Mouse (Mus musculus) common myeloid progenitor, adult 5-6 weeks (primary cell): ENCODE measurements around the gene Gm49369. TPM values are rescaled to one million over a fixed set of nuclear protein-coding genes. Genes with fewer than 3 reads are reported as not detected.

Experiments
- ATAC-seq: replicated peaks from 2 replicates; pipeline ENCODE4 v1.8.0; 2016; ENCODE audit warnings: low read depth, mild to moderate bottlenecking, moderate TSS enrichment, inconsistent platforms; ENCODE audit not compliant: poor library complexity, severe bottlenecking
- total RNA-seq: library from RNA; stranded (forward); fragments of 200-1000, 187-1606 nt; gene quantifications from 2 replicates; pipeline ENCODE4 v1.2.3, GENCODE M21; 2017

Gm49369 gene
- total RNA-seq, 1 experiment from 2014 or later = 58.4 TPM

DNA sequence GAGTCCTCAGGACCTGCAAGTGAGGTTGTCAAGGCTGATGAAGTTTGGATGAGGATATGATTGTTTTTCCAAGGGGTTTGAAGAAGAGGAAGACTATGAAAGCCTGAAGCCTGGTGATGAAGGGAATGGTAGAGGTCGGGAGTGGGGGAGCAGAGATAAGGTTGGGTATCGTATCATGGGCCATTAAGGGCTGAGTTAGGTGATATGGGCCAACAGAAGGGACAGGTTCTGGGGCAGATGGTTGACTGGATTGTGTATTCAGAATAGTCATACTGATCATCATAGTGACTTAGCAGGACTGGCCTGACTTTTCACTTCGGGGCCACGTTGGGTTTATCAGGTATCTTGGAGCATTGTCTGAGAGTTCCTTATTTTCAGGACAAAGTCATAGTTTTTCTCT is 13.0 kb upstream of the Gm49369 start:
- no peak for ATAC-seq

DNA sequence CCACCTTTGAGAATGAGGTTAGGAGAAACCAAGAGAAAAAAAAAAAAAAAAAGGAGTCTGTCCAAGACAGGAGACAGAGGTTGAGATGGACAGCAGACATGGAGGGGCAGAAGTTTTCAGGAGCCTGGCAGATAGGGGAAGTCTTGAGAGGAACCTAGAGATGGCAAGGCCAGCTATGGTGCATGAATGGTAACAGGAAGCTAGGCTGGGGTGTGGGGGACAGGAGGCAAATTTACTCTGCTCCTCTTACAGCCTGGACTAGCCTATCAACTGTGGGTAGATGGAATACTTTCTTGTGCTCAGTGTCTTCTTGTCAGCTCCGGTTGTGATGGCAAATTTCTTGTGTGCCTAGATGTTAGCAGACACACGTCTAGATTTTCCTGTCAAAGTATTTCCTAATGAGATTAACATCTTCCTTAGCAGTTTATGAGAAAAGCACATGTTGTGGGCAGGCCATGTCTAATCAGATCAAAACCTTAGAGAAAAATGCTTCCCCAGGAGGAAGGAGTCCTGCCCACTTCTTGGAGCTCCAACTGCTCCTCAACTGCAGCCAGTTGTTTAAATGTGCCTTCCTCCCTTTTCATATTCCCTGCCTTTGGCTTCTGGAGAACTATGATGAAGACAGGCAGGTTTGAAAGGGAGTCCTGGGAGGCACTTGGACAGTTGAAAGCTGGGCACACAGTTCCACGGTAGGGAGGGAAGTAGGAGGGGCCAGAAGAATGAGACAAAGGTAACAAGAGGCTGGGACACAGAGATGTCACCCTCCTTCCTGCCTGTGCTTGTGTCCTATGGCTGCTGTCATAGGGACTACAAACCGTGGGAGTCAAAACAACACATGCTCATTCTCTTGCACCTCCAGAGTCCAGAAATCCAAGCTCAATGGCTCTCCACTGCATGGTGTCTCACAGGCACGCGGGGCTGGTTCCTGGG is 12.1 kb upstream of the Gm49369 start:
- ATAC-seq = peak; percentile 28

DNA sequence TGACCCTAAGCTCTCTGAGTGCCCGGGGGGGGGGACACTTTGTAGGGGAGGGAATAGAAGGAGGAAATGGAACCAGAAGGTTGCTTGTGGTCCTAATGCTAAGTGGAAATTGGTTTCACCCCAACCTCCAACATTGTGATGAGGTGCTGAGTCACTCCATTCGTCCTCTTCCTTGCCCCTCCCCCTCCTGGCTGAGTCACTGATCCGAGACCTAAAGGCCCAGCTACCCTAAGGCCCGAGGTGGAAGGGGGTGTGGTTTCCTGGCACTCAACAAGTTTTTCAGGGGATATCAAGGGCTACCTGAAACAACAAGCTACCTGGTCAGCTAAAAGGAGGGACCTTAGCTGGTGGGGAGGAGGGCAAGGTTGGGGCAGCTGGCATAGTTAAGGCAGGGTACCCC is 10.7 kb upstream of the Gm49369 start:
- ATAC-seq = peak; percentile 49

DNA sequence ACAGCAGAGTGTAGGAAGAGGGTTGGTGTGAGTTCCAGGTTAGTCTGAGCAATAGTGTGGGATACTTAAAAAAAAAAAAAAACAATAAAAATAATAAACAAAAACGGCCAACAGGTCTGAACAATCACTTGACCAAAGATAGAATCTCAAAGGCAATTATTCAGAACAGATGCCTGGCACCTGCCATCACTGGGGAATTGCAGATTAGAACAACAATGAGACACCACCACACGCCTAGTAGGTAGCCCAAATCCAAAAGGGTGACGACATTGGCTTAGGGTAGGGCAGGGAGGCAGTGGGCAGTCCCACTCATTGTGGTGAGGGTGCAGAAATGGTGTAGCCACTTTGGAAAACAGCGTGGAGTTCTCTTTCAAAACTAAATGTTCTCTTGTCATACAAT is 9.1 kb upstream of the Gm49369 start:
- ATAC-seq = no peak

DNA sequence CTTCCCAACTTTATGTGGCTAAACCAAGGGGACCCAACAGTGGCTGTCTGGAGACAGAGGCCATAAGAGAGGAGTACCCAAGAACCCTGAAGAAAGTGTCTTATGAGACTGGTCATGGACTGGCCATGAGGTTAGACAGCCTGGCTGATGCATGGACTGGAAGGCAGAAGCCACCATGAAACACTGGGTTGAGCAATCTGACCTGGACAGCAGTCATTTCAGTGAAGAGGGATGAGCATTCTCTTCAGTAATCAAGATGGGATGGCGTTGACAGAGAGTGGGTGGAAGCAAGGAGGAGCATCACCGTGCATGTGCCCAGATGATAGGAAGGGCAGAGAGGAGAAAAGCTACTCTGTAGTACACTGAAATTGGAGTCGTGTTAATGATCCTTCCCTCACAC is 8.6 kb upstream of the Gm49369 start:
- ATAC-seq = no peak

DNA sequence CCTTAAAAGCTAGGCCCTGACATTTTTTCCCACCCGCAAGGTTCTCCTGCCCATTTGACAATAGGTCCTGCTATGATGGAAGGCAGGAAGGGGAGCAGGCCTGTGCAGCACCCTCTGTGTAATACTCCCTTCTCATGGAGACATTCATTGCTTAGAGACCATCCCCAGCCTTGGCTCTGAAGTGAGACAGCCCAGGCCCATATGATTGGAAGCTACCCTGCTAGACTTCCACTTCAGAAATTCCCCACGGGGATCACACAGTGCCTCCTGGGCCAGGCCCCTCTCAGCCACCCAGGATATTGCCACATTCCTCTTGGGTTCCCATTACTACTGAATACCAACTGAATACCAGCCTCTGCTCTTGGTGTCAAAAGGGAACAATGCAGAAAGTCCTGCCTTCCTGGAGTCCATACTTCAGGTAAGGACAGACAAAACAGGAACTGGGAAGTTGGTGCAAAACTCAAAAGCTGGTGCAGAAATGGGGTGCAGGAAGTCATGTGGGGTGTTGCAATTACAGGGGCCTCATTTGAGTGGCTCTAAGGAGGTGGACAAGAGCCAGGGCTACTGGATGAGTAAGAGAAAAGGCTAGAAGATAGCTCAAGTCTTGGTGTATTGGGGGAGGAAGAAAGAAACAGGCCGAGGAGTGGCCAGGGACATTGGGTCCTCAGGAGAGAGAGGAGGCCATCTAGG is 7.6 kb upstream of the Gm49369 start:
- peak; percentile 1; the same call in 1 of the 2 replicates for ATAC-seq

DNA sequence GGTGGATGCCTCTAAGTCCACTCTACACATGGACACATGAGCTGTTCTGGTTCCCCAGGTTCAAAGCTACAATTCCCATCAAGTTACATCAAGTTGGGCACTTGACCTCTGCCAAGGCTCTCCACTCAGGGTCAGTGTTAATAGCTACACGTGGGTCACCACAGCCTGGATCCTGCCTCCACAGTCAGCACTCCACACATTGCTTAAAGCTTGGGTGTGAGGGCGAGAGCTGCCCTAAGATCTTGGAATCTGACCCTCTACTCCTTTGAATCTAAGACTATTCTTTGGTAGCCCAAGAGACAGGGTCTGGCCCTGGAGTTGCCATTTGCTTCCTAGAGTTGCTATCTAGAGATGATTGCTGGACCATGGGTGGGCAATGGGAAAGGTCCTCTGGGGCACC is 6.3 kb upstream of the Gm49369 start:
- no peak for ATAC-seq

DNA sequence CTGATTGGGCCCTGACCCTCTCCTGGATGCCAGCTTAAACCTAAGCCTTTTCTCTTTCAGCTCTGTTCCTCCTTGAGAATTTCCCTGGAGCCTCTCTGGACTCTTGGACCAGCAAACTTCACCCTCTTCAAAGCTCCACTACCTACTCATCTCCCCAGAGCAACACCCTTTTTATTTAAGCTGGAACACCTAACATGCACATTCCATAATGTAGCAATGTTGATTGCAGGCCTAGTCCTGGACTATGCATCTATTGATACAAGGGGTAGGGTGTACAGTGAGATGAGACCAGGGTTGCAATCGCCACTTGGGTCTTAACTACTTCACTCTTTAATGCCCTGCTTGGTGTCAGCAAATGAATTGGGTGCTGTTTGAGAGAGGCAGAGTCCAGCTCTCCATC is 5.7 kb upstream of the Gm49369 start:
- ATAC-seq = peak; percentile 4; the same call in 1 of the 2 replicates

DNA sequence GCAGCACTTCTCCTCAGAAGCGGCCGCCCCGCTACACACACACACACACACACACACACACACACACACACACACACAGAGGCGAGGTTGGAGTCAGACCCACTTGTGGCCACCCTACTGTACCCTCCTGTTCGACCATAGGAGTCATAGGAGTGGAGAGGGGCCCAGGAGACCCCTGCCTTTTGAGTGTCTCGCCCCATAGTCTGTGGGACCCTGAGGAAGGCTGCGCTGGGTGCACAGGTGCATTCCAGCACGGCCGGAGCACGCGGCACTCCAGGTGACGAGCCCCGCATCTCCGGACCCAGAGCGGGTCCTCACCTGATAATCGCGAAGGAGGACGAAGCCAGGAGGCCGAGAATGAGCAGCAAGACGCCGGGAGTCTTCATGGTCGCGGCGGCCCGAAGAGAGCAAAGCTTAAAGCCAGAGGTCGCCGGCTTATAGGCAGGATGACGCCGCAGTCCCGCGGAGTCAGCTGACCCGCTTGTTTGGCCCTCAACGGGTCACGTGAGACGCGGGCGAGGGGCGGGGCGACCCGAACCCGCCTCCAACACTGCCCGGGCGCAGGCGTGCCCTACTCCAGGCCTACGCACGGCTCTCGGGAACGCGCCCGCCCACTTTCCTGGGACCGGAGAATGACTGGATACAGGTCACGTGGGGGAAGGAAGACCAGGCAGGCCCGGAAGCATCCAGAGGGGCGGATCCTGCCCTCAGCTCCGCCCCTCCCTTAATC is 5.1 kb upstream of the Gm49369 start, which contains the start of gene Ctsd:
TSS of gene Ctsd (minus strand) at position 620 of the 730 bp plus-strand sequence.
- peak; percentile 72 for ATAC-seq

DNA sequence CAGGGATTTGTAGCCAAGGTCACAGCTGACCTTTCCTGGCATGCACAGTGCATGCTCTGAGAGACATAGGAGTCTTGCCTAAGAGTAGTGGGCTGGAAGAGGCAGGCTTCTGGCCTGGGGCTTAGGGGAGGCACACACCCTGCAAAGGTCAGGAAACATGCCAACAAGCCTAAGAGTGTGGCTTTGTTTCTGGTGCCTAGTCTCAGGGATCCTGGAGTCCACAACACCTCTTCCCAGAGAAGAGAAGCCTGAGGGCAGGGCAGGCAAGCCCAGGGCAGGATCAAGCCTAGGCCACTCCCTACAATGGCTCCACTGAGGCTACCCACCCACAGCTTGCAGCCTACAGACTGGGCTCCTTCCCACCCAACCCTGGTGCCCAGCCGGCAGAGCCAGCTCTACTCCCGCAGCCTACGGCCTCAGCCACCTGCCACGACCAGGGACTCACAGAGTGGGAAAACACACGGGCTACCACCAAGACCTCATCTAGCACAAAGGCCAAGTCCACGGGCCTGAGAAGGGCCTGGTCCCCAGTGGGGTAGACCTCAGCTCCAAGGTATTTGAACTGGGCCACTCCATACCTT is 4.2 kb upstream of the Gm49369 start:
- no peak for ATAC-seq

DNA sequence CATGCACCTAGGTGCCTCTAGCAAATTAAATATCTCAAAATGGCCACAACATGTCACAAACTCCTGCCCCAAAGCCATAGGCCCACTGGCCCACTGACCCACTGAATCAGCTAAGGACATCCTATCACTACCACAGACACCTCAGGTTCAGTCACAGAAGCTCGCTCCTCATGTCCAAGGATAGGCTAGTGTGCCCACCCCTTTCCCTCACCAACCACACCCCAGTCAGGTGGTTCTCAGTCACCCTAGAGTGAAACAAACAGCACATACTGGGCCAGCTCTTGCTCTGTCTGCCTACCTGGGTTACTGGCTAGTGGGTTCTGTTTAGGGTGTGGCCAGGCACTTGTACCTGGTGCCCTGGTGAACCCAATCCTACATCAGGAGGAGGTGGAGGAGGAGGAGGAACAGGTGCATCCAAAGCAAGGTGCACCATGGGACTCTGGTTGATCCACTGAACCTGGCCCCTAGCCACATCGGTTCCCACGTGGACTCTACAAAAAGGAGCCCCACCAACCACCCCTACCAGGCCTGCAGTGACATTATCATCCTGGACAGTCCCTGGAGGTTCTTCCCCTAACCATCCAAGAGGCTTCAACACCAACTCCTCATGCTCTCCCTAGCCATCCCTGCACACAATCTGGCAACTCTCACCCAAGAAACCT is 3.4 kb upstream of the Gm49369 start:
- no peak for ATAC-seq

DNA sequence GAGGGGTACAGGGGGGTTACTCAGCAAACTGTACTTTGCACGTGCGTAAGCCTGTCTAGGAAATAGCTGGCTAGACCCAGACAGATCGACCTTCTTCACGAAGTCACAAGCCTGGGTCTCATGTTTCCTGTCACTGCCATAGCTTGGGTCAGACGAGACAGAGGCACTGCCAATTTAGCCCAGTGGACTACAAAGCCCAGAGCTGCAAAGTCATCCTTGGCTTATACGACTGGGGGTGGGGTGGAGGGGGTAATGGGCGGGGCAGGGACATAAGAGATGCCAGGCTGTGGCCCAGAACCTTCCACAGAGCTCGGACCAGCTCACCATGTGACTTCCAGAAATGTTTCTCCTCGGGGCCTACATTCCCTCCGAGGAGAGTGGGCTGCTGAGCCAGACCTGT is 1.8 kb upstream of the Gm49369 start:
- no peak for ATAC-seq

DNA sequence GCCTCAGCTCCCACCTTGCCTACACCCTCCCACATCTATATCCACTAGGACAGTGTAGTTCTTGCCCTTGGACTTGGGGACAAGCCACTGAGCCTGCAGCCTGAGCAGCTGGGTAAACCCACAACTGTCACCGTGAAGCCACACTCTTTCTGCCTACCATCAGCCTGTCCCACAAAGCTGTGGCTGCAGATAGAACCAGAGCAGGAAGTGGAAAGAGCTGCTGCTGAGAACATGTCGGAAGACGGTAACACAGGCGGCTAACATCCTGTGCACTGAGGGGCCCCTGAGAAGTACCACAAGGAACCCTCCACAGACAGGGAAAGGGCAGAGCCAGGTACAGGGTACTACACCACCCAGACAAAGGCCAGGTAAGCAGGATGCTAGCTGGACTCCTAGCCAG is 1.3 kb downstream of the Gm49369 start:
- peak; percentile 78 for ATAC-seq

DNA sequence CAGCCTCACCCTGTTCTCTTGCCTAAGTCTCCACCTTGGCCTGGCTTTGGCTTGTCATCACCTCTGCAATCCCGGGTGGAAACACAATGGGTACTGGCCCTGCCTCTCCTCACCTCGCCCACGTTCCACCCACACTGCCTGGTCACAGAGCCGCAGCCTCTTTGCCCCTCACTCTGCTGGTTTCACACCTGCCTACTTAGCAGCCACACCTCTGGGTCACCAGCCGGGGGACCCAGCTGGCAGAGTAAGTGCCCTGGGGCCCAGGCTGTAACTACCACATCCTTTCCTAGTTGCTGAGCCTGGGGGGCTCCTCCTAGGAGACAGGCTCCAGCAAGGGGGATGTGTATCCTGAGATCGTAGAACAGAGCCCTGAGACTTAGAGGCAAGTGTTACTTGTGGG is 3.3 kb downstream of the Gm49369 start:
- ATAC-seq = no peak

DNA sequence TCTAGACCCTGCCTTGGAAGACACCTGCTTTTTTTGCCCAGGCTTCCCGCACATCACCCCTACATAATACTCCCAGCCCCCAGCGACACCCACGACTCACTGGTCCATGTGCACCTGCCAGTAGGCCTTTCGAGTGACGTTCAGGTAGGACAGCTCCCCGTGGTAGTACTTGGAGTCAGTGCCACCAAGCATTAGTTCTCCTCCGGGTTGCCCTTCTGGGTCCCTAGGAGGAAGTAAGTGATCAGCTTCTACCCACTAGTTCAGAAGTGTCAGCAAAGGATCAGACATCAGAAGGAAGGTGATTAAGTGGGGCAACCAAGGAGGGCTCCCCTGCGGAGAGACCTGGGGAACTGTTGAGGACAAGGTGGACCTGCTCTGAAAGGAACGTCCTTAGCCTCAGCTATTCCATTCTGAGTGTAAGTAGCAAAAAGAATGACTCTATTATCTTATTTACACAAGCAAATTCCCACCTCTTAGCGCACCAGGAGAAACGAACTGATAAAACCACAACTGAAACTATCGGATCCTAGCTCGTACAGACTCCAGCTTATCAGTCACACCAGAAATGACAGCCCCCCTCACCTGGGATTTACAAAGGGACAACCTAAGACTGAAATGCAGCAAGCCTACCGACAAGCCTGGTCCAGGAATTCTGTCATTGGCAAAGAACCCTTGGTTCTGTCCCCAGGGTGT is 5.1 kb downstream of the Gm49369 start:
- peak; percentile 30; the same call in 1 of the 2 replicates for ATAC-seq

DNA sequence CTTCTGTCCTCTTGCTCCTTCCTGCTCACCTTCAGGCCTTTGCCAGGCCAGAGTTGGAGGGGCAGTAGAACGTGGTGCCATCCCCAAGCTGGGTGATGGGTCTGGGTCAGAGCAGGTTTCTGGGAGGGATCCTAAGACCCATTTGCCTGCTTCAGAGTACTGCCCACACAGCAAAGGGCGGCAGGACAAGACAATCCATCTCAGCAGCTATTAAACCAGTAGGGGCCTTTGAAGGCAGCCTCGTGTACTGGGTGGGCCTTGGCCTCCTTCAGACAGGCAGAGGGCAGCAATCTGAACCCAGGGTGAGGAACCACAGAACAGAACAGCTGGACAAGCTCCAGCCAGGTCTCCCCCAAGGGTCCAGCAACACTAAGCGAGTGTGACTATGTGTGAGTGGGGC is 6.4 kb downstream of the Gm49369 start:
- ATAC-seq = no peak

DNA sequence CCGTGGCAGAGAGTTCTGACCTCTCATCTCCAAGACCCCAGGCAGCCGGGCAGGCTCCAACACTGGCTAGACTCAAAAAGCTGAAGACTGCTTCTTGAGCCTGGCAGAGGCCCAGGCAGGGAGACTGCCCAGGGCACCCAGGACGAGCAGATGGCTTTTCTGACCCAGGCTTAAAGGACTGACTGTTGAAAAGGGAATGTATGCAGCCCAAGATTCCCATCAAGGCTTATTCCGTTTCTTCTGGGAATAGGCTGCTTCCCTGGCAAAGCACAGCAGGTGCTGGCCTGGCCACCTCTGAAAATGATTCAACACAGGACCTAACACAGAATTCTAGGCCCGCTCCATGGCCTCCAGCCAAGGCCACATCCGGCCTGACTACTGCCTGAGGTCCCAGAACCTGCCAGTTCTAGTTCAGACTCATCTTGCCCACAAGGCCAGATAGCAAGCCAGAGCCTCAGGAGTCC is 7.2 kb downstream of the Gm49369 start:
- 0 out of 2 replicates have a peak, but pooled peaks have one; percentile 26 for ATAC-seq

DNA sequence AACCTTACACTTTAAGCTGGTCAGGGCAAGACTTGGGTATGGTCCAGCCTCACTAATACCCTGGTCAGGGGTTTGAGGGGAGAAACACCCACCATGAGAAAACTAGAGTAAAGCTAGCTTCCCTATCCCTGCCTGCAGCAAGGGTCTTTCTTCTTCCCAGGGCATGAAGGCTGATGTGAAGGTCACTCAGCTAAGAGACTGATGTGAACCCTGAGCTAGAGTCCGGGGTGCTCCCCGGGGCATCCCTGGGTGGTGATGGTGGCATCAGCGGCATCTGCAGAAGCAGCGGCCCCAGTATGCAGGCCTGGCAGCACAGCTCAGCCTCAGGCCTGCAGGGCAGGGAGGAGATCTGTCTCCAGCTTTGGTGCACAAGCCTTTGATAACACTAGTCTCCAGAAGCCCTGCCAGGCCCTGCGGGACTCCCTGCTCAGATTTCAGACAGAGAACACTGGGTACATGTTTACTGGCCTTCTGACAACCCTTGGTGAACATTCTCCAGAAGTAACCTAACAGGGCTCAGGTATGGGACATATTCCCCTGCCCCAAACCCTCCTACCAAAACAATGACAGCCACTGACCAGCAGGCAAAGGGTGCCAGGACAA is 8.0 kb downstream of the Gm49369 start:
- ATAC-seq = no peak
